Comparison of ENCODE assay signal across 17 mouse cellular contexts in genomic region chr8:117962666-117963065, GRCm38 (mm10).
DNase-seq lines count a peak whose midpoint lies in the region; TF ChIP-seq lines count a peak whose summit lies in the region.
"Had no signal": no experiment of that assay in that cellular context is flagged by ENCODE, and none has a peak within 500 bp of the region (broad histone marks: within the 10 kb centered on the region; RNA-seq: fewer than 3 reads in every experiment).

No protein-coding gene starts in this region.

- H3K27me3 ChIP-seq in cerebellum, adult 2 months (ENCODE audit: control insufficient read depth, insufficient read depth, low read length), result no peaks in the 10 kb centered on the region
- H3K27me3 ChIP-seq: hindbrain, embryonic 12.5 days had no signal

- TF ChIP-seq CTCF in cerebellum, adult 2 months (IDR thresholded peaks at IDR 0.05; ENCODE audit: borderline replicate concordance, insufficient read depth, low read depth, low read length), result no peak

- 26% methylated on average over 8 of the region's 8 CpGs for WGBS in cerebellum, adult 2 months

- peaks cover 11% of the 10 kb centered on the region for H3K4me1 ChIP-seq in cerebellum, adult 2 months (ENCODE audit: control insufficient read depth, insufficient read depth, low read length)
- H3K4me1 ChIP-seq: heart, embryonic 10.5 days; hindbrain, embryonic 12.5 days had no signal

- TF ChIP-seq POLR2A in cerebellum, adult 2 months (IDR thresholded peaks at IDR 0.05; ENCODE audit: borderline replicate concordance, insufficient read depth, low read length), result no peak

- no peak overlapping the region for H3K27ac ChIP-seq in cerebellum, adult 2 months (ENCODE audit: insufficient read depth, low read length)
- H3K27ac ChIP-seq: embryonic facial prominence, embryonic 10.5 days; gastrocnemius, adult 2 months; heart, embryonic 10.5 days; hindbrain, embryonic 12.5 days; hindbrain, postnatal 0 days had no signal

- peak; percentile 21 for DNase-seq in cerebellum, adult 11 months
- no peak for DNase-seq in cerebellum, postnatal 10 days
- DNase-seq in brain, adult 2 months (ENCODE audit: low read depth, low spot score), result peak; percentile 40
- peak; percentile 43 to 54 for DNase-seq in cerebellum, adult 2 months
- DNase-seq in cerebellum, postnatal 25 days, result peak; percentile 41 to 45
- no peak for DNase-seq in ovary, postnatal 36 days (ENCODE audit: low spot score)
- no peak for DNase-seq in adrenal gland, adult (ENCODE audit: inconsistent age in 2 of 2, low spot score in 1 of 2)
- DNase-seq: adrenal gland, postnatal 14 days; gastrocnemius, adult 2 months; gastrocnemius, postnatal 25 days; heart, postnatal 10 days; heart, postnatal 4 days; kidney, adult 18-20 months had no signal

- no peak overlapping the region for H3K4me3 ChIP-seq in cerebellum, adult 2 months (replicated peaks; ENCODE audit: insufficient read depth, low read depth, low read length)
- H3K4me3 ChIP-seq: embryonic facial prominence, embryonic 10.5 days; gastrocnemius, adult 2 months; heart, embryonic 10.5 days; hindbrain, embryonic 12.5 days had no signal

Comparison
In these comparisons a context has a peak if more than half of its experiments do, and no peak if none do; other contexts are left out.
1. DNase-seq: peak in cerebellum, adult 11 months (single experiment), brain, adult 2 months (single experiment), cerebellum, adult 2 months (2 of 2) and cerebellum, postnatal 25 days (2 of 2); none in cerebellum, postnatal 10 days (0 of 2), ovary, postnatal 36 days (single experiment) and adrenal gland, adult (0 of 2).